In the genomic region with DNA sequence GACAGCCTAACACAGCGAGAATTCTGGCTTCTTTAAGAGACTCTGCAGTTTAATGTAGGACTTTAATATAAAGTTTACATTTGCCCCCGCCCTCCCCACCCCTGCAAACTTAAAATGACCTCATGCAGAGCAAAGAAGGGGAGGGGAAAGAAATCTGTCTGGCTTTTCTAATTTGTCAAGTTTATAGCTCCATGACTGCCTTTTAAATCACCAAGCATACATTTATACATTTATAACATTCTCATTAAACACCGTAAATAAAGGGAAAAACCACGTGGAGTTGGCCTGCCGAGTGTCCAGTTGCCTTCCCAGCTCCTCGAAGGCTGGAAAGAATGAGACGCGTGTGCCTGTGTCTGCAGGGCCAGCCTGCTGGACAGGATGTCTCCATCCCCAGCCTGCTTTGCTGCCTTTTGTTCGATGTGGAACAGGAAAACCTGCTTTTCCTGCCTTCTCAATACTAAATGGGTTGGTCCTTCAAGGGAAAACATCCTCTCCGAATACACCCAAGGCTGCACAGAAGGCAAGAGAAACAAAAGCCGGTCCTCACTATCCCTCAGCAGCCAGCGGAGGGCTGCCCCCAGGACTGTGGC, we compare ENCODE assay signal across 9 mouse cellular contexts. TPM values are rescaled to one million over a fixed set of nuclear protein-coding genes. Genes with fewer than 3 reads are reported as not detected.
DNase-seq lines count a peak whose midpoint lies in the region; ATAC-seq and TF ChIP-seq lines count a peak whose summit lies in the region.
"Had no signal": no experiment of that assay in that cellular context is flagged by ENCODE, and none has a peak within 500 bp of the region (broad histone marks: within the 10 kb centered on the region; RNA-seq: fewer than 3 reads in every experiment).

No protein-coding gene starts in this region.

- no peaks in the 10 kb centered on the region for H3K36me3 ChIP-seq in embryonic facial prominence, embryonic 14.5 days (ENCODE audit: control insufficient read depth, insufficient read depth, low read length)
- H3K36me3 ChIP-seq in midbrain, postnatal 0 days (ENCODE audit: insufficient read depth, low read length): no peaks in the 10 kb centered on the region
- no peaks in the 10 kb centered on the region for H3K36me3 ChIP-seq in hindbrain, embryonic 16.5 days (ENCODE audit: control insufficient read depth, insufficient read depth, low read length)
- H3K36me3 ChIP-seq in forebrain, postnatal 0 days (ENCODE audit: insufficient read depth): no peaks in the 10 kb centered on the region

- DNase-seq in embryonic facial prominence, embryonic 14.5 days (ENCODE audit: low spot score): peak; percentile 68
- peak; percentile 40 for DNase-seq in kidney, adult 18-20 months
- peak; percentile 71 to 82 for DNase-seq in lung, adult 18-20 months
- no peak for DNase-seq in spleen, adult 18-20 months
- no peak for DNase-seq in midbrain, postnatal 0 days (ENCODE audit: low spot score)
- no peak for DNase-seq in forebrain, postnatal 0 days

- peak overlapping the region; percentile 48 for H3K27ac ChIP-seq in cortical plate, adult 2 months (ENCODE audit: insufficient read depth, low read length)
- H3K27ac ChIP-seq in embryonic facial prominence, embryonic 14.5 days (replicated peaks; ENCODE audit: low read depth, low read length): peak overlapping the region; percentile 72
- H3K27ac ChIP-seq in midbrain, postnatal 0 days (ENCODE audit: low read depth, low read length): no peak overlapping the region
- H3K27ac ChIP-seq in hindbrain, embryonic 16.5 days (ENCODE audit: low read depth, low read length): no peak overlapping the region
- no peak overlapping the region for H3K27ac ChIP-seq in forebrain, postnatal 0 days (ENCODE audit: low read depth, low read length)

- H3K4me2 ChIP-seq in embryonic facial prominence, embryonic 14.5 days (ENCODE audit: low read depth, low read length): no peak overlapping the region
- H3K4me2 ChIP-seq in midbrain, postnatal 0 days (ENCODE audit: low read depth, low read length, poor library complexity, severe bottlenecking): no peak overlapping the region
- H3K4me2 ChIP-seq in hindbrain, embryonic 16.5 days (ENCODE audit: low read length): no peak overlapping the region
- H3K4me2 ChIP-seq in forebrain, postnatal 0 days (ENCODE audit: low read depth): no peak overlapping the region
- H3K4me2 ChIP-seq: midbrain, embryonic 11.5 days had no signal

- no peak for TF ChIP-seq POLR2A in cortical plate, adult 2 months (IDR thresholded peaks at IDR 0.05; ENCODE audit: extremely low read depth, insufficient read depth, low read length)

- H3K4me1 ChIP-seq in cortical plate, adult 2 months (ENCODE audit: control insufficient read depth, insufficient read depth, low read length): no peaks in the 10 kb centered on the region
- H3K4me1 ChIP-seq in embryonic facial prominence, embryonic 14.5 days (ENCODE audit: control insufficient read depth, insufficient read depth, low read length): peaks cover 11% of the 10 kb centered on the region; the same call in 1 of the 2 replicates
- no peaks in the 10 kb centered on the region for H3K4me1 ChIP-seq in midbrain, postnatal 0 days (ENCODE audit: insufficient read depth, low read length)
- H3K4me1 ChIP-seq in hindbrain, embryonic 16.5 days (ENCODE audit: control insufficient read depth, insufficient read depth, low read depth, low read length): no peaks in the 10 kb centered on the region
- H3K4me1 ChIP-seq in forebrain, postnatal 0 days (ENCODE audit: insufficient read depth): no peaks in the 10 kb centered on the region

- no peak overlapping the region for H3K4me3 ChIP-seq in cortical plate, adult 2 months (ENCODE audit: insufficient read depth, low read length)
- H3K4me3 ChIP-seq in embryonic facial prominence, embryonic 14.5 days (ENCODE audit: low read depth, low read length): no peak overlapping the region
- H3K4me3 ChIP-seq in midbrain, postnatal 0 days (ENCODE audit: low read depth, low read length): no peak overlapping the region
- H3K4me3 ChIP-seq in hindbrain, embryonic 16.5 days (ENCODE audit: low read length): no peak overlapping the region
- H3K4me3 ChIP-seq in forebrain, postnatal 0 days (ENCODE audit: low read depth, low read length): no peak overlapping the region

- ATAC-seq in embryonic facial prominence, embryonic 14.5 days (ENCODE audit: low read depth): peak; percentile 65
- ATAC-seq in midbrain, postnatal 0 days (ENCODE audit: low FRiP score): no peak
- no peak for ATAC-seq in hindbrain, embryonic 16.5 days
- no peak for ATAC-seq in forebrain, postnatal 0 days

- H3K9ac ChIP-seq in embryonic facial prominence, embryonic 14.5 days (ENCODE audit: low read depth, low read length): no peak overlapping the region
- no peak overlapping the region for H3K9ac ChIP-seq in midbrain, postnatal 0 days (replicated peaks; ENCODE audit: low read length, poor library complexity, severe bottlenecking)
- H3K9ac ChIP-seq in hindbrain, embryonic 16.5 days (ENCODE audit: low read depth, low read length): no peak overlapping the region
- H3K9ac ChIP-seq in forebrain, postnatal 0 days: no peak overlapping the region

- no peak for TF ChIP-seq CTCF in cortical plate, adult 2 months (IDR thresholded peaks at IDR 0.05; ENCODE audit: extremely low read depth, insufficient read depth, low read length)
- TF ChIP-seq CTCF in midbrain, postnatal 0 days (IDR thresholded peaks at IDR 0.05): no peak
- no peak for TF ChIP-seq CTCF in forebrain, postnatal 0 days (IDR thresholded peaks at IDR 0.05; ENCODE audit: low read depth)

- 38% methylated on average over 12 of the region's 12 CpGs for WGBS in embryonic facial prominence, embryonic 14.5 days
- WGBS in midbrain, postnatal 0 days: 62% methylated on average over 12 of the region's 12 CpGs
- 58% methylated on average over 12 of the region's 12 CpGs for WGBS in hindbrain, embryonic 16.5 days
- WGBS in forebrain, postnatal 0 days: 62% methylated on average over 12 of the region's 12 CpGs

- H3K27me3 ChIP-seq in embryonic facial prominence, embryonic 14.5 days (replicated peaks; ENCODE audit: control insufficient read depth, insufficient read depth, low read length): no peaks in the 10 kb centered on the region
- no peaks in the 10 kb centered on the region for H3K27me3 ChIP-seq in midbrain, postnatal 0 days (ENCODE audit: insufficient read depth, low read length)
- no peaks in the 10 kb centered on the region for H3K27me3 ChIP-seq in hindbrain, embryonic 16.5 days (replicated peaks; ENCODE audit: control insufficient read depth, insufficient read depth, low read length)
- H3K27me3 ChIP-seq in forebrain, postnatal 0 days (ENCODE audit: insufficient read depth, low read length): no peaks in the 10 kb centered on the region

- no peaks in the 10 kb centered on the region for H3K9me3 ChIP-seq in embryonic facial prominence, embryonic 14.5 days (ENCODE audit: control insufficient read depth, low read length)
- no peaks in the 10 kb centered on the region for H3K9me3 ChIP-seq in midbrain, postnatal 0 days (ENCODE audit: low read length)
- H3K9me3 ChIP-seq in hindbrain, embryonic 16.5 days (ENCODE audit: control insufficient read depth, low read length): no peaks in the 10 kb centered on the region
- no peaks in the 10 kb centered on the region for H3K9me3 ChIP-seq in forebrain, postnatal 0 days (ENCODE audit: low read length)

RNA-seq across cellular contexts. Expression of a gene that starts 16.6 kb away (rescaled TPM):
- 68.4 and 74.9 TPM in 2 replicates for polyA plus RNA-seq in cortical plate, adult 2 months (2012; rRNA removed)
- polyA plus RNA-seq in embryonic facial prominence, embryonic 14.5 days (2014; fragmentation: Nextera tagmentation; extraction: Ambion mirVana): 13.1 and 14.0 TPM in 2 replicates
- total RNA-seq in midbrain, postnatal 0 days (2014; rRNA removed): 68.8 and 70.5 TPM in 2 replicates
- polyA plus RNA-seq in midbrain, postnatal 0 days (2015; fragmentation: Nextera tagmentation; extraction: Ambion mirVana): 13.8 and 14.0 TPM in 2 replicates
- 13.4 and 14.9 TPM in 2 replicates for polyA plus RNA-seq in hindbrain, embryonic 16.5 days (2015; fragmentation: Nextera tagmentation; extraction: Ambion mirVana)
- total RNA-seq in forebrain, postnatal 0 days (2014; rRNA removed): 87.2 and 94.1 TPM in 2 replicates
- polyA plus RNA-seq in forebrain, postnatal 0 days (2015; fragmentation: Nextera tagmentation; extraction: Ambion mirVana): 12.8 and 14.2 TPM in 2 replicates

Comparison
In these comparisons a context has a peak if more than half of its experiments do, and no peak if none do; other contexts are left out.
1. H3K27ac ChIP-seq: peak in cortical plate, adult 2 months (single experiment) and embryonic facial prominence, embryonic 14.5 days (single experiment); none in midbrain, postnatal 0 days (single experiment), hindbrain, embryonic 16.5 days (single experiment) and forebrain, postnatal 0 days (single experiment).
2. DNase-seq: peak in embryonic facial prominence, embryonic 14.5 days (single experiment), kidney, adult 18-20 months (single experiment) and lung, adult 18-20 months (2 of 2); none in spleen, adult 18-20 months (0 of 2), midbrain, postnatal 0 days (single experiment) and forebrain, postnatal 0 days (single experiment).